8 mouse cellular contexts compared by ENCODE assay signal in the genomic region with DNA sequence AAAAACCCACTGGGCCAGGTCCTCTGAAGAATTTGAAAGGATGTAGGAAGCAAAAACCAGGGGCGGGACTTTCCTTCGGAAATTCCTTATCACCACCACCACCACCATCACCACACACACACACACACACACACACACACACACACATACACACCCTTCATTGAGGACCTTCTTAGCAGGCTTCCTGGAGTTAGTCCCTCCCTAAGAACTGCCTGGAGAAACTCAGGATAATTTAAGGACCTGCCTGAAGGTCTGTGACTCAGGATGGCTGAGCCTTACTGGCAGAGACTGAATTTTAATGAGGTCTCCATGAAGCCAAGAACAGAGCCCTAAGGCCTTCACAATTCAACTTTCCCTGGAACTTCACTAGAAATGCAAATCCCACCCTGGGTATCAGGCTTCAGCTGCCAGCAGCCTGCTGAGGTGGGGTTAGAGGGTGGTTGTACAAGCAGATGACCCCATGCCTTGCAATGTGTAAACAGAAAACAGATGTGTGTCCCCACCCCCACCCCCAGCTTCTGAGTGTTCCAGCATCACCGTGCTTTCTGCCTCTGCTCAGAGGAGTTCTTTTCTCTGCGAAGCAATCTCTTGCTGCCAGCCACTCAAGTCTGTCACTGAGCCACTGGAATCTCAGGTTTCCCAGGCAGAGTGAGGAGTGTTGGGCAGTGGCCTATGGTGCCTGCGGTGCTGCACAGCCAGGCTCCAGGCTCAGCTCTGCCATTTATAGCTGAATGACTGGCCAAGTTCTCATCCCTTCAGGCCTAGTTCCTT. TPM values are rescaled to one million over a fixed set of nuclear protein-coding genes. Genes with fewer than 3 reads are reported as not detected.
DNase-seq lines count a peak whose midpoint lies in the region; ATAC-seq and TF ChIP-seq lines count a peak whose summit lies in the region.

No protein-coding gene starts in this region.

- 20% methylated on average over 5 of the region's 5 CpGs for WGBS in kidney, embryonic 16.5 days

- no peak for TF ChIP-seq EP300 in CH12.LX (IDR thresholded peaks at IDR 0.05; ENCODE audit: low read length)

- H3K4me1 ChIP-seq in CH12.LX (ENCODE audit: control insufficient read depth in 1 of 2, insufficient read depth in 2 of 2): peaks cover 29 to 39% of the 10 kb centered on the region in 2 experiments
- H3K4me1 ChIP-seq in kidney, embryonic 16.5 days (ENCODE audit: insufficient read depth, low read length): peaks cover 31% of the 10 kb centered on the region

- no peak overlapping the region for H3ac ChIP-seq in myocyte (ENCODE audit: control insufficient read depth, insufficient read length)

- peaks cover 3% of the 10 kb centered on the region for H3K9me3 ChIP-seq in CH12.LX (replicated peaks; ENCODE audit: low read length)
- no peaks in the 10 kb centered on the region for H3K9me3 ChIP-seq in kidney, embryonic 16.5 days (ENCODE audit: low read length)

- no peaks in the 10 kb centered on the region for H3K36me3 ChIP-seq in CH12.LX (replicated peaks in 1 of 2; ENCODE audit: control insufficient read depth in 1 of 2, insufficient read depth in 1 of 2, low read length in 1 of 2)
- no peaks in the 10 kb centered on the region for H3K36me3 ChIP-seq in kidney, embryonic 16.5 days (ENCODE audit: insufficient read depth, low read length)
- H3K36me3 ChIP-seq in myocyte (ENCODE audit: control insufficient read depth, insufficient read depth): no peaks in the 10 kb centered on the region

- H3K27me3 ChIP-seq in CH12.LX (replicated peaks) (no peaks in the 10 kb centered on the region), myocyte (ENCODE audit: control insufficient read depth, insufficient read depth, insufficient read length) (no peaks in the 10 kb centered on the region)
- no peaks in the 10 kb centered on the region for H3K27me3 ChIP-seq in kidney, embryonic 16.5 days (ENCODE audit: insufficient read depth, low read length)

- no peak for TF ChIP-seq POLR2A in CH12.LX (IDR thresholded peaks at IDR 0.05; ENCODE audit: low read depth, low read length)
- no peak for TF ChIP-seq POLR2A in brain, embryonic 14.5 days (IDR thresholded peaks at IDR 0.05; ENCODE audit: borderline replicate concordance, extremely low read depth, insufficient read depth, insufficient read length, poor library complexity, severe bottlenecking)
- no peak for TF ChIP-seq POLR2A in myocyte (IDR thresholded peaks at IDR 0.05; ENCODE audit: insufficient read length, low read depth)

- dilution Hi-C loops in CH12.LX (cut with MboI; ENCODE audit: extremely low pct_ligation_motif_present, extremely low pct_unique_long_range_greater_than_20kb, low sequenced_read_pairs): no loop called here

- H3K4me3 ChIP-seq in CH12.LX (replicated peaks in 1 of 3; ENCODE audit: low read depth in 2 of 3, low read length in 2 of 3, poor library complexity in 1 of 3) (no peak overlapping the region), myocyte (no peak overlapping the region)
- H3K4me3 ChIP-seq in kidney, embryonic 16.5 days (ENCODE audit: low read length): no peak overlapping the region

- H3K79me2 ChIP-seq in CH12.LX (replicated peaks; ENCODE audit: control insufficient read depth, extremely low read depth, insufficient read depth, poor library complexity, severe bottlenecking) (no peaks in the 10 kb centered on the region), myocyte (ENCODE audit: control insufficient read depth, insufficient read depth) (no peaks in the 10 kb centered on the region)

- TF ChIP-seq CTCF in CH12.LX (conservative IDR thresholded peaks at IDR 0.05 in 1 of 2, IDR thresholded peaks at IDR 0.05 in 1 of 2; ENCODE audit: low read depth in 2 of 2, low read length in 2 of 2): no peak
- TF ChIP-seq CTCF in brain, embryonic 14.5 days (IDR thresholded peaks at IDR 0.05; ENCODE audit: borderline replicate concordance, extremely low read depth, insufficient read depth, insufficient read length): no peak

- peak; percentile 73 for ATAC-seq in kidney, embryonic 16.5 days (ENCODE audit: low FRiP score, low TSS enrichment)

- H3K4me2 ChIP-seq in CH12.LX (ENCODE audit: insufficient read depth, low read depth, poor library complexity, severe bottlenecking): no peak overlapping the region
- H3K4me2 ChIP-seq in kidney, embryonic 16.5 days (replicated peaks; ENCODE audit: low read depth, low read length): no peak overlapping the region
- peak overlapping the region; percentile 55 for H3K4me2 ChIP-seq in myocyte (ENCODE audit: low read depth)

- no peak for DNase-seq in CH12.LX (ENCODE audit: extremely low read depth)
- peak; percentile 71 for DNase-seq in brain, embryonic 14.5 days (ENCODE audit: low read depth)
- DNase-seq in heart, adult 18-20 months: peak; percentile 36 to 64
- DNase-seq in left cerebral cortex, postnatal 25 days (ENCODE audit: low spot score in 2 of 2): no peak
- no peak for DNase-seq in layer of hippocampus, postnatal 14 days (ENCODE audit: low spot score in 2 of 2)
- DNase-seq in thymus, postnatal 4 days: no peak

- in situ Hi-C loops in CH12.LX (cut with MboI; ENCODE audit: low pct_ligation_motif_present, low pct_unique_long_range_greater_than_20kb, low sequenced_read_pairs): no loop called here

- peak overlapping the region; percentile 9; the same call in 1 of the 2 replicates for H3K27ac ChIP-seq in CH12.LX (ENCODE audit: insufficient read depth, low read depth)
- peak overlapping the region; percentile 82 for H3K27ac ChIP-seq in kidney, embryonic 16.5 days (ENCODE audit: low read length)

- intact Hi-C loops in left cerebral cortex, postnatal 25 days (cut with DNase I): no loop called here

- no peak overlapping the region for H3K9ac ChIP-seq in CH12.LX (ENCODE audit: insufficient read depth, low read depth)
- no peak overlapping the region for H3K9ac ChIP-seq in kidney, embryonic 16.5 days (replicated peaks; ENCODE audit: low read length)

- no peak for TF ChIP-seq RAD21 in CH12.LX (IDR thresholded peaks at IDR 0.05; ENCODE audit: low read depth, low read length)

TF ChIP-seq in CH12.LX, 34 proteins besides CTCF, POLR2A, EP300 and RAD21:
- no peak for TF ChIP-seq ELF1 (IDR thresholded peaks at IDR 0.05; ENCODE audit: low read depth, low read length)
- TF ChIP-seq ETS1 (conservative IDR thresholded peaks at IDR 0.05; ENCODE audit: low read depth, low read length): 0 out of 2 replicates have a peak, but pooled peaks have one; percentile 5

TF ChIP-seq in myocyte, 11 proteins besides CTCF, POLR2A, EP300 and RAD21:
- no peak for TF ChIP-seq E2F4 (IDR thresholded peaks at IDR 0.05; ENCODE audit: insufficient read depth)
- TF ChIP-seq TCF12 (IDR thresholded peaks at IDR 0.05; ENCODE audit: insufficient read depth, poor library complexity, severe bottlenecking): no peak
- 0 out of 2 replicates have a peak, but pooled peaks have one; percentile 23 for TF ChIP-seq CEBPB (IDR thresholded peaks at IDR 0.05; ENCODE audit: insufficient read depth, poor library complexity, severe bottlenecking)
- no peak for TF ChIP-seq SRF (IDR thresholded peaks at IDR 0.05; ENCODE audit: control insufficient read depth, insufficient read length, low read depth)
- TF ChIP-seq POLR2AphosphoS2 (IDR thresholded peaks at IDR 0.05; ENCODE audit: insufficient read length, low read depth): no peak
- no peak for TF ChIP-seq MYOD1 (IDR thresholded peaks at IDR 0.05; ENCODE audit: control insufficient read depth in 1 of 3, insufficient read length in 2 of 3, low read depth in 2 of 3)
- TF ChIP-seq MYOG (IDR thresholded peaks at IDR 0.05; ENCODE audit: control insufficient read depth in 1 of 3, insufficient read depth in 1 of 3, insufficient read length in 2 of 3, low read depth in 2 of 3): peak in 1 of 3 experiments; percentile 36

RNA-seq across cellular contexts. Expression of gene Amotl1, which starts 2.4 kb away (rescaled TPM):
- total RNA-seq in CH12.LX (2012; rRNA removed) (0.80 and 0.93 TPM in 2 replicates), CH12.LX (2014; rRNA removed) (1.2 and 1.5 TPM in 2 replicates)
- polyA plus RNA-seq in CH12.LX (2012; ENCODE audit: insufficient read length, low read depth) (2.7 and 3.3 TPM in 2 replicates), myocyte (2012; fragmentation: generic; extraction: Trizol) (37.3 TPM)
- 17.5 and 23.6 TPM in 2 replicates for polyA plus RNA-seq in brain, embryonic 14.5 days (2012; rRNA removed)
- total RNA-seq in heart, adult 18-20 months (2021): 10 to 100 TPM; 57.6 to 60.4 TPM
- 21.3 and 21.9 TPM in 2 replicates for polyA plus RNA-seq in kidney, embryonic 16.5 days (2015; fragmentation: Nextera tagmentation; extraction: Ambion mirVana)
- 10 to 100 TPM; 13.6 to 15.8 TPM for total RNA-seq in left cerebral cortex, postnatal 25 days (2021)
- 10 to 100 TPM; 19.1 to 25.1 TPM for total RNA-seq in layer of hippocampus, postnatal 14 days (2021)

Comparison
In these comparisons a context has a peak if more than half of its experiments do, and no peak if none do; other contexts are left out.
1. DNase-seq: peak in brain, embryonic 14.5 days (single experiment) and heart, adult 18-20 months (2 of 2); none in CH12.LX (single experiment), left cerebral cortex, postnatal 25 days (0 of 2), layer of hippocampus, postnatal 14 days (0 of 2) and thymus, postnatal 4 days (single experiment).
2. RNA of gene Amotl1, which starts 2.4 kb away (total RNA-seq): 57.6 to 60.4 TPM in heart, adult 18-20 months, 19.1 to 25.1 TPM in layer of hippocampus, postnatal 14 days and 13.6 to 15.8 TPM in left cerebral cortex, postnatal 25 days; 0.80 to 1.5 TPM in CH12.LX; every median in the first group is over 4 times any median in the second.